Mouse (Mus musculus): ENCODE data around the gene Add3. TPM values are rescaled to one million over a fixed set of nuclear protein-coding genes. Genes with fewer than 3 reads are reported as not detected.

Add3 gene
- total and polyA plus RNA-seq, 3 experiments, result 10.9 to 89.2 (median 81.6) TPM

DNA sequence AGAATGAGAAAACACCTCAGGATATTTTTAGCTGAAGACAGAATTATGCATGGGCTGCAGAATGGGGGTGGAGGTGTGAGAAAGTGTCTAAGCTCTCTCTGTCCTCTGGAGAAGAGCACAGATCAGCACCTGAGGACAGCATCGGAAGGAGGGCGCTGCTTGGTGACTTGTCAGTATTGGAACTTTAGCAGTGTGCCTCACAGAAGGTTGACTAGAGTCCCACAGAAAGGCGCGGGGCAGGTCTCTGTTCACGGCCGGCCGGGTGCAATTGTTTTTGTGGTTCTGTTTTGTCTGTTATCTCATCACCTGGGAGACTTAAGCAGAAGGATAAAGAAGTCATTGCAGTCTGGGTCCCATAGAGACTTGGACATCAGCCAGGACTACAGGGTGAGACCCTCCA, 47.3 kb downstream of the Add3 start:
- H3K27me3 ChIP-seq (ENCODE audit: insufficient read depth, low read length), result no peaks in the 10 kb centered on the region
- no peak for DNase-seq (ENCODE audit: low spot score)
- no peaks in the 10 kb centered on the region for H3K9me3 ChIP-seq (replicated peaks)
- no peak for ATAC-seq (ENCODE audit: extremely low read depth, insufficient number of reproducible peaks, low FRiP score, poor library complexity, severe bottlenecking)
- peaks cover 92% of the 10 kb centered on the region for H3K4me1 ChIP-seq (ENCODE audit: insufficient read depth, low read depth, low read length)
- peak overlapping the region; percentile 49; the same call in 1 of the 2 replicates for H3K4me3 ChIP-seq (ENCODE audit: low read depth, low read length)
- H3K36me3 ChIP-seq (replicated peaks), result peaks cover 15% of the 10 kb centered on the region
- TF ChIP-seq CTCF (IDR thresholded peaks at IDR 0.05; ENCODE audit: low read depth, low read length) (no peak), POLR2AphosphoS5 (IDR thresholded peaks at IDR 0.05; ENCODE audit: insufficient replicate concordance, low read depth, low read length) (no peak), GATA2 (IDR thresholded peaks at IDR 0.05; ENCODE audit: borderline replicate concordance, low read depth, low read length) (no peak), TAL1 (conservative IDR thresholded peaks at IDR 0.05; ENCODE audit: low read depth, low read length) (no peak), GATA1 (IDR thresholded peaks at IDR 0.05; ENCODE audit: borderline replicate concordance, low read length) (no peak)

DNA sequence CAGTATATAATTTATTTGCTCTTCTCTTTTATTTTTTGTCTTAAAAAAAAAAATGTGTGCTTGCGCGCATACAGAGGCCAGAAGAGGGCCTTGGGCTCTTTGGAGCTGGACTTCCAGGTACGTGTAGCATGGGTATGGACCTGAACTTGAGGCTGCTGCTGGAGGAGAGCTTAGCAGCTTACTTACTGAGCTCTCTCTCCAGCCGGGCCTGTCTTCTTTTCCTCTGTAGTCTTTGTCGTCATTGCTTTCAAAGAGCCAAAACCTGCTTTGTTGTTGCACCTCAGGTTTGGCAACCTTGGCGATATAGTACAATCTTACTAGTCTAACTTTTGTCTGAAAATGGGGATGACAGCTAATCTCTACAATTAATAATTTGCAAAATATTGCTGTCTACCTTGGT, 47.9 kb downstream of the Add3 start:
- ATAC-seq (ENCODE audit: extremely low read depth, insufficient number of reproducible peaks, low FRiP score, poor library complexity, severe bottlenecking), result no peak
- no peaks in the 10 kb centered on the region for H3K9me3 ChIP-seq (replicated peaks)
- H3K4me3 ChIP-seq (ENCODE audit: low read depth, low read length), result no peak overlapping the region; the same call in 1 of the 2 replicates
- peaks cover 89% of the 10 kb centered on the region for H3K4me1 ChIP-seq (ENCODE audit: insufficient read depth, low read depth, low read length)
- TF ChIP-seq GATA2 (IDR thresholded peaks at IDR 0.05; ENCODE audit: borderline replicate concordance, low read depth, low read length) (no peak), CTCF (IDR thresholded peaks at IDR 0.05; ENCODE audit: low read depth, low read length) (no peak), TAL1 (conservative IDR thresholded peaks at IDR 0.05; ENCODE audit: low read depth, low read length) (no peak), POLR2AphosphoS5 (IDR thresholded peaks at IDR 0.05; ENCODE audit: insufficient replicate concordance, low read depth, low read length) (no peak), GATA1 (IDR thresholded peaks at IDR 0.05; ENCODE audit: borderline replicate concordance, low read length) (no peak)
- no peak for DNase-seq (ENCODE audit: low spot score)
- no peaks in the 10 kb centered on the region for H3K27me3 ChIP-seq (ENCODE audit: insufficient read depth, low read length)
- H3K36me3 ChIP-seq (replicated peaks), result peaks cover 15% of the 10 kb centered on the region

DNA sequence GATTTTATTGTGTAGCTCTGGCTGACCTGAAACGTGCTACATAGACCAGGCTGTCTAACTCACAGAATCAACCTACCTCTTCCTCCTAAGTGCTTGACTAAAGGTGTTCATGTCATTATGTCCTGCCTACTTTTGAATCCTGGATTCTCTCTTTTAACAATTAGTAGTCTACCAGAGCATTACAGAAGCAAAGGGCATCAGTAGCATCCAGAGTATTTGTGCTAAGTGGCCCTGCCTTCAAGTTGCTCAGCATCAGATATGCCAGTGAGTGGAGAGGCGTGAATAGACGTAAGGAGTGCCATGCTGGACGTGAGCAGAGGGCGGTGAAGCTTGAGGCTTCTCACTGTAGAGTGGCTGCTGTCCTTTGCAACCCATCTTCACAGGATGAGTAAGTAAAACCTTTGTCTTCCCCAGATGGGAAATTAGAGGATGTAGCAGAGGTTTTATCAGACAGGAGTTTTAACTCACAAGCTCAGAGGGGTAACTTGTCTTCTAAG, 48.5 kb downstream of the Add3 start:
- Histone ChIP-seq H3K36me3 (replicated peaks) (peaks cover 12% of the 10 kb centered on the region), H3K27me3 (ENCODE audit: insufficient read depth, low read length) (no peaks in the 10 kb centered on the region), H3K4me3 (ENCODE audit: low read depth, low read length) (peak overlapping the region; percentile 17; the same call in 1 of the 2 replicates), H3K9me3 (replicated peaks) (no peaks in the 10 kb centered on the region), H3K4me1 (ENCODE audit: insufficient read depth, low read depth, low read length) (peaks cover 89% of the 10 kb centered on the region)
- no peak for ATAC-seq (ENCODE audit: extremely low read depth, insufficient number of reproducible peaks, low FRiP score, poor library complexity, severe bottlenecking)
- no peak for DNase-seq (ENCODE audit: low spot score)
- no peak for TF ChIP-seq CTCF (IDR thresholded peaks at IDR 0.05; ENCODE audit: low read depth, low read length)
- TF ChIP-seq GATA2 (IDR thresholded peaks at IDR 0.05; ENCODE audit: borderline replicate concordance, low read depth, low read length), result no peak
- TF ChIP-seq TAL1 (conservative IDR thresholded peaks at IDR 0.05; ENCODE audit: low read depth, low read length), result no peak
- TF ChIP-seq GATA1 (IDR thresholded peaks at IDR 0.05; ENCODE audit: borderline replicate concordance, low read length), result no peak
- TF ChIP-seq POLR2AphosphoS5 (IDR thresholded peaks at IDR 0.05; ENCODE audit: insufficient replicate concordance, low read depth, low read length), result no peak

DNA sequence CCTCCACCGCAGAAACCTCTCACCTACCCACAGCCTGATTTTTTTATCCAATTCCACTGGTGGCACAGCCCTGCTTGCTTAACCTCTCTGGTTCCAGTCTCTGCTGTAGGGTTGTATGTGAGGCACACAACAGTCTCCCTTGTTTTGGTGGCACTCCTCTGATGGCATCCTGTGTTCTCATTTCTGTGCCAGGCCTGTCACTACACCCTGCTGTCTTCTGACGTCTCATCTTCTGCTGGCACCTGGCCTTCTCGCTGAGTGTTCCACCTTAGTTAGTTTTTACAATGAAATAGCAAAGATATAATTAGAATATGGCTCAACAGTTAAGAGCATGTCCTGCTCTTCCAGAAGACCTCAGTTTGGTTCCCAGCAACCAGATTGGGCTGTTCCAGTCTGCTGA, 49.5 kb downstream of the Add3 start:
- no peaks in the 10 kb centered on the region for H3K27me3 ChIP-seq (ENCODE audit: insufficient read depth, low read length)
- no peak overlapping the region; the same call in 1 of the 2 replicates for H3K4me3 ChIP-seq (ENCODE audit: low read depth, low read length)
- TF ChIP-seq GATA2 (IDR thresholded peaks at IDR 0.05; ENCODE audit: borderline replicate concordance, low read depth, low read length) (no peak), POLR2AphosphoS5 (IDR thresholded peaks at IDR 0.05; ENCODE audit: insufficient replicate concordance, low read depth, low read length) (no peak), CTCF (IDR thresholded peaks at IDR 0.05; ENCODE audit: low read depth, low read length) (no peak), GATA1 (IDR thresholded peaks at IDR 0.05; ENCODE audit: borderline replicate concordance, low read length) (no peak), TAL1 (conservative IDR thresholded peaks at IDR 0.05; ENCODE audit: low read depth, low read length) (no peak)
- ATAC-seq (ENCODE audit: extremely low read depth, insufficient number of reproducible peaks, low FRiP score, poor library complexity, severe bottlenecking) (no peak), DNase-seq (ENCODE audit: low spot score) (no peak)
- H3K4me1 ChIP-seq (ENCODE audit: insufficient read depth, low read depth, low read length), result peaks cover 88% of the 10 kb centered on the region
- H3K9me3 ChIP-seq (replicated peaks), result no peaks in the 10 kb centered on the region
- peaks cover 8% of the 10 kb centered on the region for H3K36me3 ChIP-seq (replicated peaks)

DNA sequence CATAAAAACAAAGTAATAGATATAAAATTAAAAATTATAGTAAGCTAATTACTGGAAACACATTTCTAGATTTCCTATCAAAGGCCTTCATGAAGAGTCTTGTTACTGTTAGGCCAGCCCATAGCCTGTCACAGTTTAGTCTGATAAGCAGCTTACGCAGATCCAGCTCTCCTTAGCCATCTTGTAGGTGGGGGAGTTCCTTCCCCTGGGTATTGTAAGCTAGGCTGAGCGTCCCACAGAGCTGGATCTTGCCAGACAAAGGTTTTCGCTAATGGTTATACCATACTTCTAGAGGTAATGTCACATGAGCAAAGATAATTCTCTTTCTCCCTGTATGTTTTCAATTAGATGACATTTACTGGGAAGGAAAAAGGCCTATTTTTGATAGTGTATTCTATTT, 50.0 kb downstream of the Add3 start:
- TF ChIP-seq GATA2 (IDR thresholded peaks at IDR 0.05; ENCODE audit: borderline replicate concordance, low read depth, low read length), result no peak
- H3K4me3 ChIP-seq (ENCODE audit: low read depth, low read length), result no peak overlapping the region
- DNase-seq (ENCODE audit: low spot score) (peak; percentile 36), ATAC-seq (ENCODE audit: extremely low read depth, insufficient number of reproducible peaks, low FRiP score, poor library complexity, severe bottlenecking) (no peak)
- H3K36me3 ChIP-seq (replicated peaks), result peaks cover 8% of the 10 kb centered on the region
- H3K4me1 ChIP-seq (ENCODE audit: insufficient read depth, low read depth, low read length), result peaks cover 88% of the 10 kb centered on the region
- H3K9me3 ChIP-seq (replicated peaks), result no peaks in the 10 kb centered on the region
- H3K27me3 ChIP-seq (ENCODE audit: insufficient read depth, low read length), result no peaks in the 10 kb centered on the region

DNA sequence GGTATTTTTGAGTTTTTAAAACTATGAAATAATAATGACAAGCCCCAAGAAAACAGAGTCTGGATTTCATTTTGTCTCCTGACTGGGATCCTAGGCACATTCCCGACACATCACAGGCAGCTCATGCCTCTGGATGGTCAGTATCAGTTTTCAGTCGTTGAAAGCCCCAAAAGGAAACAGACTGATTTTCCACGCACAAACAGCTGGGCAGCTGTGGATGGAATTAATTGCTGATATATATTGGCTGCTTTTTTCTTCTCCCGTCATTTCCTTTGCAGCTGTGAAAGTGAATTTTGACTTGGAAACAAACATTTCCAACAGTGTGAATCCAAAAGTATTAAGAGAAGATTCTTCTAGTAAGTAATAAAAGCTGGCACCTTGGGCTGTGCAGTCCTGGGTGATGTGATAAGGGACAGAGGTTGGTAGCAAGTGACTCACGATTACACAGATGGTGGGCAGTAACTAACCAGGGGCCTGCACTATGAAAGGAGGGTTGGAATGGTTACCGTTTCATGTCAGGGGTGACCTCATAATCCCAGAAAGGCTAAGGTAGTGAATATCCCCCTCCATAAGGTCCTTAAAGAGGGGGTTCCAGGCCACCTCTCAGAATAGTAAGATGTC, 51.7 kb downstream of the Add3 start:
- H3K36me3 ChIP-seq (replicated peaks), result peaks cover 14% of the 10 kb centered on the region
- H3K9me3 ChIP-seq (replicated peaks), result no peaks in the 10 kb centered on the region
- no peaks in the 10 kb centered on the region for H3K27me3 ChIP-seq (ENCODE audit: insufficient read depth, low read length)
- no peak overlapping the region; the same call in 1 of the 2 replicates for H3K4me3 ChIP-seq (ENCODE audit: low read depth, low read length)
- ATAC-seq (ENCODE audit: extremely low read depth, insufficient number of reproducible peaks, low FRiP score, poor library complexity, severe bottlenecking), result peak; percentile 36; the same call in 1 of the 2 replicates
- no peak for DNase-seq (ENCODE audit: low spot score)
- TF ChIP-seq TAL1 (conservative IDR thresholded peaks at IDR 0.05; ENCODE audit: low read depth, low read length) (peak; percentile 78), CTCF (IDR thresholded peaks at IDR 0.05; ENCODE audit: low read depth, low read length) (no peak), GATA1 (IDR thresholded peaks at IDR 0.05; ENCODE audit: borderline replicate concordance, low read length) (no peak), GATA2 (IDR thresholded peaks at IDR 0.05; ENCODE audit: borderline replicate concordance, low read depth, low read length) (no peak)
- peaks cover 90% of the 10 kb centered on the region for H3K4me1 ChIP-seq (ENCODE audit: insufficient read depth, low read depth, low read length)
